In the genomic region with DNA sequence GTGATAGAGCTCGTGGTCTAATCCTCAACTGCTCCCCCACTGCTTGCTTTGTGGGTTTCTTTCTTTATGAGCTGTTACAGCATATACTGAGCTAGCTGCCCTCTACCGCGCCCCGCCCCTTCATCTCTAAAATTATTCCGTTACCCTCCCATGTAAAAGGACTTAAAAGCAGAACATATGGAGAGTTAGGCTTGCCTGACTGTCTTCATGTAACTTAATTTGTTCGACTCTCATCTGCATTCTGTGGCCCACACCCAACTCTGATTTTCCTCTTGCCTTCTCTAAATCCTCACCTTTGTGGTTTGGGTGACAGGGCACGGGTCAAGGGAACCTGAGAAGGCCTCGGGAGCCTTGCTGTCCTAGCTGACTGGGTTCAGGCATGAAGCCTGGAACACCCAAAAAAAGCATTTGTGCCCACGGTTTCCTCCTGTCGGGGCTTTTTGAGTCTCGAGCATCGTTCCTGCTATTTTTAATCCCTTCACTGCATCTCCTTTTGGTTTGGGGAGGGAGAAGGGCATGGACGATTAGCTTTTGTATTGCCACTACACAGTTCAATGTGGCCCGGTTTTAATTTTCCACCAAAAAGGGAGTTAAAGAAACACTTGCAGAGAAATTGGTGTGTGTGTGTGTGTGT, we compare ENCODE assay signal across 8 mouse cellular contexts. TPM values are rescaled to one million over a fixed set of nuclear protein-coding genes. Genes with fewer than 3 reads are reported as not detected.
DNase-seq lines count a peak whose midpoint lies in the region; ATAC-seq and TF ChIP-seq lines count a peak whose summit lies in the region.

No protein-coding gene starts in this region.

- no peak overlapping the region for H3K9ac ChIP-seq in hindbrain, embryonic 16.5 days (ENCODE audit: low read depth, low read length)
- peak overlapping the region; percentile 56; the same call in 1 of the 2 replicates for H3K9ac ChIP-seq in midbrain, embryonic 16.5 days (ENCODE audit: low read depth, low read length)

- peak overlapping the region; percentile 83 for H3K4me2 ChIP-seq in hindbrain, embryonic 16.5 days (ENCODE audit: low read length)
- H3K4me2 ChIP-seq in midbrain, embryonic 16.5 days (ENCODE audit: low read length) = peak overlapping the region; percentile 53

- ATAC-seq in hindbrain, embryonic 16.5 days = no peak
- ATAC-seq in midbrain, embryonic 16.5 days = no peak

- H3K27me3 ChIP-seq in hindbrain, embryonic 16.5 days (replicated peaks; ENCODE audit: control insufficient read depth, insufficient read depth, low read length) = no peaks in the 10 kb centered on the region
- no peaks in the 10 kb centered on the region for H3K27me3 ChIP-seq in midbrain, embryonic 16.5 days (ENCODE audit: control insufficient read depth, insufficient read depth, low read depth, low read length)

- peak; percentile 16 for DNase-seq in cerebellum, adult 11-12 months
- no peak for DNase-seq in cerebellum, adult 8-10 months
- DNase-seq in lung, adult 18-20 months = peak; percentile 23 to 29
- no peak for DNase-seq in lung, adult 2 months
- DNase-seq in c-Kit-positive CD71-positive TER-119-positive erythroid progenitor cells, embryonic 14.5 days (ENCODE audit: low spot score) = no peak
- DNase-seq in adrenal gland, postnatal 4 days (ENCODE audit: low spot score in 2 of 2) = no peak

- TF ChIP-seq POLR2A in lung, adult 2 months (IDR thresholded peaks at IDR 0.05; ENCODE audit: borderline replicate concordance, extremely low read depth, low read depth, low read length) = no peak

- peaks cover 4% of the 10 kb centered on the region for H3K4me1 ChIP-seq in lung, adult 2 months (ENCODE audit: control insufficient read depth, insufficient read depth, low read length)
- peaks cover 4% of the 10 kb centered on the region; the same call in 1 of the 2 replicates for H3K4me1 ChIP-seq in hindbrain, embryonic 16.5 days (ENCODE audit: control insufficient read depth, insufficient read depth, low read depth, low read length)
- H3K4me1 ChIP-seq in midbrain, embryonic 16.5 days (ENCODE audit: control insufficient read depth, insufficient read depth, low read length) = peaks cover 15% of the 10 kb centered on the region

- no peak for TF ChIP-seq CTCF in lung, adult 2 months (IDR thresholded peaks at IDR 0.05; ENCODE audit: insufficient read depth, low read length)

- no peaks in the 10 kb centered on the region for H3K9me3 ChIP-seq in hindbrain, embryonic 16.5 days (ENCODE audit: control insufficient read depth, low read length)
- no peaks in the 10 kb centered on the region for H3K9me3 ChIP-seq in midbrain, embryonic 16.5 days (replicated peaks; ENCODE audit: control insufficient read depth, low read length, poor library complexity, severe bottlenecking)

- no peak overlapping the region for H3K27ac ChIP-seq in hindbrain, embryonic 16.5 days (ENCODE audit: low read depth, low read length)
- H3K27ac ChIP-seq in midbrain, embryonic 16.5 days (ENCODE audit: low read length) = peak overlapping the region; percentile 47; the same call in 1 of the 2 replicates

- 48% methylated on average over 14 of the region's 14 CpGs for WGBS in lung, adult 2 months
- WGBS in hindbrain, embryonic 16.5 days = 47% methylated on average over 14 of the region's 14 CpGs
- WGBS in midbrain, embryonic 16.5 days = 29% methylated on average over 14 of the region's 14 CpGs

- no peak overlapping the region for H3K4me3 ChIP-seq in lung, adult 2 months (replicated peaks; ENCODE audit: extremely low read depth, low read depth, low read length)
- H3K4me3 ChIP-seq in hindbrain, embryonic 16.5 days (ENCODE audit: low read length) = no peak overlapping the region
- H3K4me3 ChIP-seq in midbrain, embryonic 16.5 days (ENCODE audit: low read depth, low read length) = peak overlapping the region; percentile 80

- H3K36me3 ChIP-seq in hindbrain, embryonic 16.5 days (ENCODE audit: control insufficient read depth, insufficient read depth, low read length) = no peaks in the 10 kb centered on the region
- H3K36me3 ChIP-seq in midbrain, embryonic 16.5 days (ENCODE audit: control insufficient read depth, insufficient read depth, low read length) = no peaks in the 10 kb centered on the region

RNA-seq across cellular contexts. Expression of a gene that starts 1.4 kb away (rescaled TPM):
- polyA plus RNA-seq in lung, adult 2 months (2012; rRNA removed) = 6.0 and 8.7 TPM in 2 replicates
- polyA plus RNA-seq in hindbrain, embryonic 16.5 days (2015; fragmentation: Nextera tagmentation; extraction: Ambion mirVana) = 9.8 and 11.6 TPM in 2 replicates
- polyA plus RNA-seq in midbrain, embryonic 16.5 days (2015; fragmentation: Nextera tagmentation; extraction: Ambion mirVana) = 8.8 and 11.4 TPM in 2 replicates
- total RNA-seq in adrenal gland, postnatal 4 days (2021) = 10 to 100 TPM; 12.1 to 14.2 TPM

Comparison
In these comparisons a context has a peak if more than half of its experiments do, and no peak if none do; other contexts are left out.
1. DNase-seq: peak in cerebellum, adult 11-12 months (single experiment) and lung, adult 18-20 months (2 of 2); none in cerebellum, adult 8-10 months (single experiment), lung, adult 2 months (single experiment), c-Kit-positive CD71-positive TER-119-positive erythroid progenitor cells, embryonic 14.5 days (single experiment) and adrenal gland, postnatal 4 days (0 of 2).